Mouse (Mus musculus): ENCODE data around the gene Traf2. TPM values are rescaled to one million over a fixed set of nuclear protein-coding genes. Genes with fewer than 3 reads are reported as not detected.

Gene Traf2
- total RNA-seq, 1 experiment = 9.1 TPM

GRCm38 (mm10) chr2:25582466-25583119 is 35.9 kb upstream of the Traf2 start:
- in situ Hi-C loops (cut with MboI; ENCODE audit: low sequenced_read_pairs in 2 of 2, unreplicated experiment in 2 of 2) = no loop called here
- peaks cover 0 to 22% of the 10 kb centered on the region in 2 experiments; a peak in 2 of 4 replicates for H3K4me1 ChIP-seq (ENCODE audit: control insufficient read depth in 2 of 2, insufficient read depth in 2 of 2, low read length in 2 of 2, poor library complexity in 1 of 2)
- no peak for DNase-seq (ENCODE audit: low read depth, low spot score)
- H3K36me3 ChIP-seq (ENCODE audit: control insufficient read depth, insufficient read depth, low read length, poor library complexity, severe bottlenecking) = peaks cover 27% of the 10 kb centered on the region; the same call in 1 of the 2 replicates
- H3K9me3 ChIP-seq (ENCODE audit: control insufficient read depth, insufficient read depth, low read depth, low read length) = no peaks in the 10 kb centered on the region
- no peak overlapping the region for H3K9ac ChIP-seq (ENCODE audit: insufficient read depth, low read depth, low read length, poor library complexity, severe bottlenecking)
- TF ChIP-seq ZC3H11A (IDR thresholded peaks at IDR 0.05; ENCODE audit: borderline replicate concordance, low read depth, low read length) = no peak
- no peak for TF ChIP-seq MAFK (IDR thresholded peaks at IDR 0.05; ENCODE audit: insufficient read depth, low read depth, low read length)
- TF ChIP-seq CHD2 (IDR thresholded peaks at IDR 0.05; ENCODE audit: low read depth, low read length) = no peak
- TF ChIP-seq HCFC1 (IDR thresholded peaks at IDR 0.05; ENCODE audit: borderline replicate concordance, insufficient read depth, low read length) = no peak
- TF ChIP-seq ZNF384 (IDR thresholded peaks at IDR 0.05; ENCODE audit: low read depth, low read length) = no peak
- H3K4me3 ChIP-seq (ENCODE audit: insufficient read depth in 1 of 2, low read depth in 1 of 2, low read length in 2 of 2, poor library complexity in 1 of 2, severe bottlenecking in 1 of 2) = no peak overlapping the region
- no peak overlapping the region for H3K27ac ChIP-seq (ENCODE audit: insufficient read depth, low read depth, low read length, poor library complexity, severe bottlenecking)

GRCm38 (mm10) chr2:25581901-25582301 is 35.2 kb upstream of the Traf2 start:
- Histone ChIP-seq H3K4me3 (ENCODE audit: insufficient read depth in 1 of 2, low read depth in 1 of 2, low read length in 2 of 2, poor library complexity in 1 of 2, severe bottlenecking in 1 of 2) (no peak overlapping the region), H3K27ac (ENCODE audit: insufficient read depth, low read depth, low read length, poor library complexity, severe bottlenecking) (no peak overlapping the region), H3K4me1 (ENCODE audit: control insufficient read depth in 2 of 2, insufficient read depth in 2 of 2, low read length in 2 of 2, poor library complexity in 1 of 2) (peaks cover 0 to 28% of the 10 kb centered on the region in 2 experiments; a peak in 2 of 4 replicates), H3K9me3 (ENCODE audit: control insufficient read depth, insufficient read depth, low read depth, low read length) (no peaks in the 10 kb centered on the region), H3K9ac (ENCODE audit: insufficient read depth, low read depth, low read length, poor library complexity, severe bottlenecking) (no peak overlapping the region), H3K36me3 (ENCODE audit: control insufficient read depth, insufficient read depth, low read length, poor library complexity, severe bottlenecking) (peaks cover 21% of the 10 kb centered on the region; the same call in 1 of the 2 replicates)
- no peak for TF ChIP-seq HCFC1 (IDR thresholded peaks at IDR 0.05; ENCODE audit: borderline replicate concordance, insufficient read depth, low read length)
- TF ChIP-seq MAFK (IDR thresholded peaks at IDR 0.05; ENCODE audit: insufficient read depth, low read depth, low read length) = no peak
- no peak for TF ChIP-seq CHD2 (IDR thresholded peaks at IDR 0.05; ENCODE audit: low read depth, low read length)
- TF ChIP-seq ZNF384 (IDR thresholded peaks at IDR 0.05; ENCODE audit: low read depth, low read length) = no peak
- TF ChIP-seq ZC3H11A (IDR thresholded peaks at IDR 0.05; ENCODE audit: borderline replicate concordance, low read depth, low read length) = no peak
- no peak for DNase-seq (ENCODE audit: low read depth, low spot score)
- in situ Hi-C loops (cut with MboI; ENCODE audit: low sequenced_read_pairs in 2 of 2, unreplicated experiment in 2 of 2) = no loop called here

- peaks cover 0 to 31% of the 10 kb centered on the region in 2 experiments; a peak in 2 of 4 replicates for H3K4me1 ChIP-seq (ENCODE audit: control insufficient read depth in 2 of 2, insufficient read depth in 2 of 2, low read length in 2 of 2, poor library complexity in 1 of 2)
- DNase-seq (ENCODE audit: low read depth, low spot score) = no peak
- no peaks in the 10 kb centered on the region for H3K9me3 ChIP-seq (ENCODE audit: control insufficient read depth, insufficient read depth, low read depth, low read length)
- H3K9ac ChIP-seq (ENCODE audit: insufficient read depth, low read depth, low read length, poor library complexity, severe bottlenecking) = no peak within 1 kb of the TSS
- H3K27ac ChIP-seq (ENCODE audit: insufficient read depth, low read depth, low read length, poor library complexity, severe bottlenecking) = no peak within 1 kb of the TSS
- no peak for TF ChIP-seq MAFK (IDR thresholded peaks at IDR 0.05; ENCODE audit: insufficient read depth, low read depth, low read length)
- TF ChIP-seq HCFC1 (IDR thresholded peaks at IDR 0.05; ENCODE audit: borderline replicate concordance, insufficient read depth, low read length) = no peak
- no peak for TF ChIP-seq ZNF384 (IDR thresholded peaks at IDR 0.05; ENCODE audit: low read depth, low read length)
- TF ChIP-seq ZC3H11A (IDR thresholded peaks at IDR 0.05; ENCODE audit: borderline replicate concordance, low read depth, low read length) = no peak
- no peak for TF ChIP-seq CHD2 (IDR thresholded peaks at IDR 0.05; ENCODE audit: low read depth, low read length)
- H3K36me3 ChIP-seq (ENCODE audit: control insufficient read depth, insufficient read depth, low read length, poor library complexity, severe bottlenecking) = peaks cover 16% of the 10 kb centered on the region; the same call in 1 of the 2 replicates
- H3K4me3 ChIP-seq (ENCODE audit: insufficient read depth in 1 of 2, low read depth in 1 of 2, low read length in 2 of 2, poor library complexity in 1 of 2, severe bottlenecking in 1 of 2) = no peak within 1 kb of the TSS
- in situ Hi-C loops (cut with MboI; ENCODE audit: low sequenced_read_pairs in 2 of 2, unreplicated experiment in 2 of 2) = no loop called here
Measured at GRCm38 (mm10) chr2:25581294-25581864, 34.6 kb upstream of the Traf2 start, which contains the start of gene Ajm1. Gene Ajm1, minus strand, starts transcription at chr2:25581757.

- no peak for DNase-seq (ENCODE audit: low read depth, low spot score)
- no peak overlapping the region for H3K4me3 ChIP-seq (ENCODE audit: insufficient read depth in 1 of 2, low read depth in 1 of 2, low read length in 2 of 2, poor library complexity in 1 of 2, severe bottlenecking in 1 of 2)
- no peak for TF ChIP-seq MAFK (IDR thresholded peaks at IDR 0.05; ENCODE audit: insufficient read depth, low read depth, low read length)
- TF ChIP-seq ZC3H11A (IDR thresholded peaks at IDR 0.05; ENCODE audit: borderline replicate concordance, low read depth, low read length) = no peak
- no peak for TF ChIP-seq CHD2 (IDR thresholded peaks at IDR 0.05; ENCODE audit: low read depth, low read length)
- no peak for TF ChIP-seq HCFC1 (IDR thresholded peaks at IDR 0.05; ENCODE audit: borderline replicate concordance, insufficient read depth, low read length)
- no peak for TF ChIP-seq ZNF384 (IDR thresholded peaks at IDR 0.05; ENCODE audit: low read depth, low read length)
- peaks cover 0 to 35% of the 10 kb centered on the region in 2 experiments; a peak in 2 of 4 replicates for H3K4me1 ChIP-seq (ENCODE audit: control insufficient read depth in 2 of 2, insufficient read depth in 2 of 2, low read length in 2 of 2, poor library complexity in 1 of 2)
- H3K9me3 ChIP-seq (ENCODE audit: control insufficient read depth, insufficient read depth, low read depth, low read length) = no peaks in the 10 kb centered on the region
- in situ Hi-C loops (cut with MboI; ENCODE audit: low sequenced_read_pairs in 2 of 2, unreplicated experiment in 2 of 2) = no loop called here
- H3K27ac ChIP-seq (ENCODE audit: insufficient read depth, low read depth, low read length, poor library complexity, severe bottlenecking) = no peak overlapping the region
- no peak overlapping the region for H3K9ac ChIP-seq (ENCODE audit: insufficient read depth, low read depth, low read length, poor library complexity, severe bottlenecking)
- H3K36me3 ChIP-seq (ENCODE audit: control insufficient read depth, insufficient read depth, low read length, poor library complexity, severe bottlenecking) = peaks cover 14% of the 10 kb centered on the region; the same call in 1 of the 2 replicates
Measured at GRCm38 (mm10) chr2:25580621-25581101, 33.9 kb upstream of the Traf2 start.
